Comparison of ENCODE assay signal across 12 mouse cellular contexts in genomic region chr5:13263539-13263938, GRCm38 (mm10).
"Had no signal": no experiment of that assay in that cellular context is flagged by ENCODE, and none has a peak within 500 bp of the region (broad histone marks: within the 10 kb centered on the region; RNA-seq: fewer than 3 reads in every experiment).

No protein-coding gene starts in this region.

- H3K4me1 ChIP-seq: limb, embryonic 10.5 days; liver, embryonic 15.5 days; midbrain, embryonic 13.5 days had no signal

- H3K9me3 ChIP-seq: limb, embryonic 10.5 days; liver, embryonic 15.5 days; midbrain, embryonic 13.5 days had no signal

- DNase-seq: kidney, postnatal 10 days; lung, adult 2 months; lung, postnatal 36 days; right cerebral cortex, postnatal 25 days; thymus, postnatal 14 days had no signal

- H3K9ac ChIP-seq: liver, embryonic 15.5 days; midbrain, embryonic 13.5 days had no signal

- H3K4me2 ChIP-seq: liver, embryonic 11.5 days; liver, embryonic 15.5 days; midbrain, embryonic 13.5 days had no signal

- H3K27ac ChIP-seq: left cerebral cortex, adult 2 months; limb, embryonic 10.5 days; liver, embryonic 15.5 days; midbrain, embryonic 13.5 days; stomach, postnatal 0 days had no signal

- H3K27me3 ChIP-seq: liver, embryonic 15.5 days; midbrain, embryonic 13.5 days had no signal

- ATAC-seq: lung, postnatal 0 days had no signal

- H3K36me3 ChIP-seq: limb, embryonic 10.5 days; liver, embryonic 15.5 days; midbrain, embryonic 13.5 days had no signal

- H3K4me3 ChIP-seq: left cerebral cortex, adult 2 months; limb, embryonic 10.5 days; liver, embryonic 15.5 days; midbrain, embryonic 13.5 days had no signal
